In the genomic region with DNA sequence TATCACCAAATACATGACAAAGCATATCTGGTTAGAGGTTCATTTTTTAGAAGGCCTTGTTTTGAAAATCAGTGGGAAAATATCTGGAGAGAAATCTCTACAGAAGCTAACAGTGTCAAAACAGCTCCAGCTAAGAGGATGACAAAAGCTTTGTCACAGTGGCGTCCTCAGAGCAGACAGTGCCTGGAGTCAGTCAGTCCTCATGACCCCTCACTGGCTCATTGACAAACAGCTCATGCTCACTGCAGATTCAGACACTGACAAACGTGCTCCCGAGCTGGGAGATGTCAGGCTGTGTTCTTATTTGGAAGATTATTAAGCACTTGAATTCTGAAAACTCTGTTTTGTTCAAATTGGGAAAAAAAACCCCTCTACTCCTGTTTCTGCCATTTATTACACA, we compare ENCODE assay signal across 14 mouse cellular contexts.
DNase-seq lines count a peak whose midpoint lies in the region; ATAC-seq and TF ChIP-seq lines count a peak whose summit lies in the region.
"Had no signal": no experiment of that assay in that cellular context is flagged by ENCODE, and none has a peak within 500 bp of the region (broad histone marks: within the 10 kb centered on the region; RNA-seq: fewer than 3 reads in every experiment).

No protein-coding gene starts in this region.

- H3K4me3 ChIP-seq in forebrain, embryonic 12.5 days (replicated peaks) = no peak overlapping the region
- H3K4me3 ChIP-seq in forebrain, embryonic 13.5 days = no peak overlapping the region
- no peak overlapping the region for H3K4me3 ChIP-seq in hindbrain, postnatal 0 days (ENCODE audit: low read length)
- H3K4me3 ChIP-seq: heart, embryonic 15.5 days; limb, embryonic 12.5 days had no signal

- no peak for TF ChIP-seq CTCF in hindbrain, postnatal 0 days (IDR thresholded peaks at IDR 0.05; ENCODE audit: low read depth)

- peak; percentile 16 to 38 for DNase-seq in left cerebral cortex, adult 9 months (ENCODE audit: low spot score in 2 of 2)
- no peak for DNase-seq in left cerebral cortex, postnatal 14 days (ENCODE audit: low spot score in 2 of 2)
- peak; percentile 89 for DNase-seq in brain, adult 2 months (ENCODE audit: low read depth, low spot score)
- DNase-seq in hindbrain, postnatal 0 days (ENCODE audit: low spot score) = peak; percentile 40
- no peak for DNase-seq in urinary bladder, adult 18-20 months (ENCODE audit: low spot score in 2 of 2)
- DNase-seq: forebrain, postnatal 0 days; gastrocnemius, postnatal 25 days; liver, postnatal 0 days had no signal

- ATAC-seq in forebrain, embryonic 12.5 days (ENCODE audit: low FRiP score) = peak; percentile 46; the same call in 1 of the 2 replicates
- no peak for ATAC-seq in forebrain, embryonic 13.5 days
- peak; percentile 63 for ATAC-seq in hindbrain, postnatal 0 days
- ATAC-seq in megakaryocyte-erythroid progenitor cell, adult 5-6 weeks (replicated peaks; ENCODE audit: low FRiP score, low TSS enrichment, poor library complexity, severe bottlenecking) = no peak
- ATAC-seq: forebrain, postnatal 0 days; liver, postnatal 0 days; Patski had no signal

- no peak overlapping the region for H3K27ac ChIP-seq in forebrain, embryonic 12.5 days
- H3K27ac ChIP-seq in forebrain, embryonic 13.5 days = no peak overlapping the region
- no peak overlapping the region for H3K27ac ChIP-seq in hindbrain, postnatal 0 days
- H3K27ac ChIP-seq: heart, embryonic 15.5 days; limb, embryonic 12.5 days had no signal

- H3K27me3 ChIP-seq in forebrain, embryonic 12.5 days = no peaks in the 10 kb centered on the region
- no peaks in the 10 kb centered on the region for H3K27me3 ChIP-seq in forebrain, embryonic 13.5 days
- H3K27me3 ChIP-seq in hindbrain, postnatal 0 days (ENCODE audit: insufficient read depth, low read length) = no peaks in the 10 kb centered on the region
- H3K27me3 ChIP-seq: heart, embryonic 15.5 days; limb, embryonic 12.5 days had no signal

- H3K36me3 ChIP-seq in forebrain, embryonic 12.5 days (replicated peaks) = no peaks in the 10 kb centered on the region
- H3K36me3 ChIP-seq in forebrain, embryonic 13.5 days (ENCODE audit: poor library complexity, severe bottlenecking) = no peaks in the 10 kb centered on the region
- H3K36me3 ChIP-seq in hindbrain, postnatal 0 days (ENCODE audit: insufficient read depth, low read length) = no peaks in the 10 kb centered on the region
- H3K36me3 ChIP-seq: heart, embryonic 15.5 days; limb, embryonic 12.5 days had no signal

- intact Hi-C loops in left cerebral cortex, postnatal 14 days (cut with DNase I) = no loop called here

- no peaks in the 10 kb centered on the region for H3K9me3 ChIP-seq in forebrain, embryonic 12.5 days
- H3K9me3 ChIP-seq in forebrain, embryonic 13.5 days (replicated peaks) = no peaks in the 10 kb centered on the region
- H3K9me3 ChIP-seq in hindbrain, postnatal 0 days (ENCODE audit: low read length) = no peaks in the 10 kb centered on the region
- H3K9me3 ChIP-seq: heart, embryonic 15.5 days; limb, embryonic 12.5 days had no signal

- no peak overlapping the region for H3K9ac ChIP-seq in forebrain, embryonic 12.5 days
- H3K9ac ChIP-seq in forebrain, embryonic 13.5 days = no peak overlapping the region
- H3K9ac ChIP-seq in hindbrain, postnatal 0 days (replicated peaks; ENCODE audit: low read length) = no peak overlapping the region
- H3K9ac ChIP-seq: forebrain, postnatal 0 days; heart, embryonic 15.5 days; limb, embryonic 12.5 days; liver, postnatal 0 days had no signal

- 40% methylated on average over 3 of the region's 3 CpGs for WGBS in forebrain, embryonic 12.5 days
- WGBS in forebrain, embryonic 13.5 days = 31% methylated on average over 3 of the region's 3 CpGs
- WGBS in hindbrain, postnatal 0 days = 8% methylated on average over 3 of the region's 3 CpGs

- H3K4me2 ChIP-seq in forebrain, embryonic 12.5 days = no peak overlapping the region
- no peak overlapping the region for H3K4me2 ChIP-seq in forebrain, embryonic 13.5 days
- no peak overlapping the region for H3K4me2 ChIP-seq in hindbrain, postnatal 0 days (ENCODE audit: low read depth, low read length)
- H3K4me2 ChIP-seq: heart, embryonic 15.5 days; limb, embryonic 12.5 days had no signal

- H3K4me1 ChIP-seq in forebrain, embryonic 12.5 days = no peaks in the 10 kb centered on the region
- H3K4me1 ChIP-seq in forebrain, embryonic 13.5 days = no peaks in the 10 kb centered on the region
- no peaks in the 10 kb centered on the region for H3K4me1 ChIP-seq in hindbrain, postnatal 0 days (ENCODE audit: insufficient read depth, low read length)
- H3K4me1 ChIP-seq: heart, embryonic 15.5 days; limb, embryonic 12.5 days had no signal

Comparison
In these comparisons a context has a peak if more than half of its experiments do, and no peak if none do; other contexts are left out.
1. ATAC-seq: peak in forebrain, embryonic 12.5 days (single experiment) and hindbrain, postnatal 0 days (single experiment); none in forebrain, embryonic 13.5 days (single experiment) and megakaryocyte-erythroid progenitor cell, adult 5-6 weeks (single experiment).
2. DNase-seq: peak in left cerebral cortex, adult 9 months (2 of 2), brain, adult 2 months (single experiment) and hindbrain, postnatal 0 days (single experiment); none in left cerebral cortex, postnatal 14 days (0 of 2) and urinary bladder, adult 18-20 months (0 of 2).